Mouse (Mus musculus): ENCODE results near the gene Ccn1. TPM values are rescaled to one million over a fixed set of nuclear protein-coding genes. Genes with fewer than 3 reads are reported as not detected.

Gene Ccn1
- total RNA-seq, 2 experiments from 2014 or later = 50.7 to 73.3 TPM

DNA sequence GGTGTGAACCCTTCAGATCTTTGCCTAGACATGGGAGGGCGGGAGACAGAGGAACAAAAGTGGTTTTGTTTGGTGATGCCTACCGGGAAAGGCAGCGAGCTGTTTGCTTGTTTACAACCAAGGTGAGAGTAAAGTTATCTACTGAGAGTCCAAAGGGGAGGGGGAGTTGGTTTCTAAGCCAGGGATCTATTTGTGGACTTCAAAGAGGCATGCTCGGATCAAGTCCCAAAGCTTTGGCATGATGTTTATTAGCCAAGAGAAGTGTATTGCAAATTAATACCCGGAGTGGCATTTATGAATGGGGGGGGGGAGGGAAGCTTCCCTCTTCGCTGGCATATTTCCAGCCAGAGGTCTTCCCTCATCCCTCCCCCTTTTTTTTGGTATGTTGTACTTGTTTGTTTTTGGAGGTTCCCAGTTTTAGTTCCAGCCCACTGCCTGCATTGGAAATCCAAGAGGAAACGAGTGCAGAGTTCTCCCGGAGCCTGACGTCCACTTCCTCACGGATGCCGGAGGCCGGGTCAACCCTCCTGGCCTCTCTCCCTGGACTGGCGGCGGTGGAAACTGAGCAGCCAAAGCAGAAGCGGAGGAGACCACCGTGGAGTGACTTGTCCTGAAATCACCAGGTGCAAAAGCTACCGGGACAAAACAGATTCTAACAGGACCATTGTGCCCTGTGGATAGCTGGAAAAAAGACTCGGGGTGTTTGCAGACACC, 674 bp upstream of the Ccn1 start:
- DNase-seq = peak; percentile 77

DNA sequence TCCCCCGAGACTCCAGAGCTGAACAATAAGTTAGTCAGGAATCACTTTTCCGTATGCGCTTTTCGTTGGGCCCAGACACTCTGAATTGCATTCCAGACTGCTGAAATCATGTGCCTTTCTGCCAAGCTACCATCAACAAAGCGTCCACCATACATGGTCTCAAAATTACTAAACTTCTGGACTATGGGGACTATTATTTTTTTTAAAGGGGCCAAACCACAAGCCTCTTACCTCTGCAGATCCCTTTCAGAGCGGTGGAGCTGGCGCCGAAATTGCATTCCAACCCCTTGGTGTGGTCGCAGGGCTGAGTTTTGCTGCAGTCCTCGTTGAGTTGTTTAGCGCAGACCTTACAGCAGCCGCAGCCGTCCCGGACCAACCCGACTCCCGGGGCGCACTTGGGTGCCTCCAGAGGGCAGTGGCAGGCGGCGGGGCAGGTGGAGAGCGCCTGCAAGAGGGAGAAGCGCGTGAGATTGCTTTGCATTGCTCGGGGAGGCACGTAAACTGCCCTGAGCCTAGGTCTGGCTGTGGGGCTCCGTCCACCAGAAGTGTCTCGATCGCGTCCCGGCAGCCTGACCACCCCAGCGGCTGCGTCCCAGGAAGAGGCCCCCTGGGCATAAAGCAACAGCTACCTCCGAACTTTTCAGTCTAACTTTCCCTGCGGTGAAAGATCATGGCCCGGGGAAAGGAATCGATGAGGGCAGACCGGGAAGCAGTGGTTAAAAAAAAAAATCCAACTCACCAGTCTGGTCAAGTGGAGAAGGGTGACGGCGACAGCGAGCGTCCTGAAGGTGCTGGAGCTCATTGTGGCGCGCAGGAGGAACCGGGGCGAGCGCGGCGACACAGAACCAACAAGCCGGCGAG, 560 bp downstream of the Ccn1 start:
- peak; percentile 77 for DNase-seq

DNA sequence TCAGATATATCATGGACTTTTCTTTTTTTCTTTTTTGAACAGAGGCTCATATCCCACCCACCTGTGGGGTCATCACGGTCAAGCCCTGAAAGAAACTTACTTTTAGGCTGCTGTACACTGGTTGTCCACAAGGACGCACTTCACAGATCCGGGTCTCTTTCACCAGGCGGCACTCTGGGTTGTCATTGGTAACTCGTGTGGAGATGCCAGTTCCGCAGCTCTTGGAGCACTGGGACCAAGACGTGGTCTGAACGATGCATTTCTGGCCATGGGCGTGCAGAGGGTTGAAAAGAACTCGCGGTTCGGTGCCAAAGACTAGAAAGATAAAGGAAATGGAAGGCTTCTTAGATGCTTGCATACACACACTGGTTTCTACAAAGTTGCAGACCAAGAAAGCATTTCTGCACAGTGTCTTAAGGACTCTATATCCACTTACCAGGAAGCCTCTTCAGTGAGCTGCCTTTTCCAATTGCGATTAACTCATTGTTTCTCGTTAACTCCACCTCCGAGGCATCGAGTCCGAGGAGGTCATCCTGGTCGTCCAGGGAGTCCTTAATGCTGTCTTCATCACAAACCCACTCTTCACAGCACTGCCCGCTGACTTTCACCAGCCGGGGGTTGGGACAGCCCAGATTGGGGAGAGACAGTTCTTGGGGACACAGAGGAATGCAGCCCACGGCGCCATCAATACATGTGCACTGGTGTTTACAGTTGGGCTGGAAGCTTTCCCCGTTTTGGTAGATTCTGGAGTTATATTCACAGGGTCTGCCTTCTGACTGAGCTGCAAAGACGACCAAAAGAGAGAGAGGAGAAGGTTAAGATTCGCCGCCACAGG, 1.5 kb downstream of the Ccn1 start:
- peak; percentile 59 for DNase-seq

DNA sequence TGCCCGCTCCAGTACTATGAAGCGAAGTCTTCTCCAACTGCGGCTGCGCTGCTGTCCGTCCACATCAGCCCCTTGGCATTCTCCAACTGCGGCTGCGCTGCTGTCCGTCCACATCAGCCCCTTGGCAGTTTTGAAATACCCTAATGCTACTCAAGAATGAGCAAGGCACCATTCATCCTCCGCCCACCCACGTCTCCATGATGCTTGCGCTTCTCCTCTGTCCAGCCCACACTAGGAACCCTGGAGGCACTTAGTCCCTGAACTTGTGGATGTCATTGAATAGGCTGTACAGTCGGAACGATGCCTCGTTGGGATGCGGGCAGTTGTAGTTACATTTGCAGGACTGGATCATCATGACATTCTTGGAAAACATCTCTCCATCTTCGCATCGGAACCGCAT, 2.4 kb downstream of the Ccn1 start:
- DNase-seq = no peak

DNA sequence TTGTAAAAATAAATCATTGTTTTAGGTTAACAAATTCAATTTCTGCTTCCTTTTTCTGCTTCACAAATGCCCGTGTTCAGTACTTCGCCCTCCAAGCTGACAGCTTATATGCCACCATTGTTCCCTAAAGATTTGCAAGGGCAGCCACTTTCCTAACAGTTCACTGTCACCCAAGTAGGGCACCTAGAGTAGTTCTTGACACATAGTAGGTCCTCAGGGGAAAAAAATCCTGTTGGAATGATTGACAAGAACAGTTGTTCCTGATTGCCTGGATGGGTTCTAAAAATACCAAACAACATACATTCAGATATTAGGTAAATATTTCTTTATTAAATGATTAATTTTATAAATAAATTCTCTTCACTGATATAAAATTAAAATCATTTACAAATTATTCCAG, 3.1 kb downstream of the Ccn1 start:
- DNase-seq = no peak

DNA sequence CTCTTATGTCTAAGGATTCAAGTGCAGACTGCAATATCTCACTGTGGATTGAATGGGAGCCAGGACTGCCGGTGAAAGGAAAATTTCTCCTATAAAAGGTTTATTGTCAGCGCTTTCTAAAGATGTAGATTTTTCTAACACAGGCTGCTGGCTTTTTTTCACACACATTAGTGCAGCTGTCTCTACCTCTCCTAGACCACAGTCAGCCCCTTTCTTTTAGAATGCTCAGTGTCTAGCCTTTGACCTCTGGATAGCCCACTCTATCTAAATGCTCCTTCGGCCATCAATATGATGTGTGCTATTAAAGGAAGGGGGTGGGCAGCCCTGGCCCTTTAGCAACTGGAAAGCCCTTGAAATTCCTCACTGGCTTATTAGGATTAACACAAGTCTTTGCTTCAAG, 3.8 kb downstream of the Ccn1 start:
- no peak for DNase-seq

DNA sequence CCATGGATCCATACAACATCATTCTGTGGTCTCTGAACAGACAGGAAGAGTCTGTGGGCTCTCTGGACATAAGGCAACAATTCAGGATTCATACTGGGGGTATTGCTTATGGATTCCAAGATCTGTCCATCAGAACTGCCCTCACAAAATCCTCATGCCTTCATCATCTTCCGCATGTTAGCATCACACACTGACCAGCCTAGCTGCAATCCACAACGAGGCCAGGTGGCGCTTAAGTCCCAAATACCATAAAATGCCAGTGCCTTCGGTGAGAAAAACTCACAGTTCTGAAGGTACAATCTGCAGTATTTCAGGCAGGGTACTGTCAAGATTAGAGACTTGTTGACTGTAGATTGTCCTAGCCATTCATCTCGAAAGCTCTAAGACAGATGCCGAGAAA, 4.3 kb downstream of the Ccn1 start:
- no peak for DNase-seq

DNA sequence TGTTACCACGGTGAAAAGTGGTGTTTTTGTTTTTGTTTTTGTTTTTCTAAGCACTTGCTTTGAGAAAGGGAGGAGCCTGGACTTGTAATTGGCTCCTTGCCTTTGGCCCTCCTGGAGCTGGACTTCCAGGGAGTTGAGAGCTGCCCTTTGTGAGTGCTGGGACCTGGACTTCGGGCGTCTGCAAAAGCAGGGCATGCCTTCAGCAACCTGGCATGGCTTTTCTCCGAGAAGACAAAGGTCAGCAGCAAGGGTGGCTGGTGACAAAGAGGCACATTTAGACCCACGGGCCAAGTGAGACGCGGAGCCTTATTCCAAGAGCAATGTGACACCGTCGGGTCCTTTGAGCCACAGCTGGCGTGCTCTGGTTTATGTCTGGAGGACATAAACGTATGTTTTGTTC, 6.9 kb downstream of the Ccn1 start:
- DNase-seq = no peak

DNA sequence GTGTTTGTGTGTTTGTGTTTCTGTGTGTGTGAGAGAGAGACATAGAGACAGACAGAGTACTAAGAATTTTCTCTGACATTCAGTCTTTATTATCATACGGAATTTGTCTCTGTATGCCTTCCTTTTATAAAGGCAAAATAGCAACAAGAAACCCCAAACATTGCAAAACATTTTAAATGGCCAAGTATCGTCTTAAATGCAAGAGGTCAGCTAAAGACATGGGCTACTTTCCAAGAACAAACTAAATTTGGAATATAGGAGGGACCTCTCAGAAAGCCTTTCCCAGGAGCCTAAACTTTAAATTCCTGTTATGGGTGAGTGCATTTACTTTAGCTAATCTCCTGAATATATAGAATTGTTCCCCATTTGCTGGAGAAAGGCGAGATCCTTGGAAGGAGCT, 7.9 kb downstream of the Ccn1 start:
- DNase-seq = no peak

DNA sequence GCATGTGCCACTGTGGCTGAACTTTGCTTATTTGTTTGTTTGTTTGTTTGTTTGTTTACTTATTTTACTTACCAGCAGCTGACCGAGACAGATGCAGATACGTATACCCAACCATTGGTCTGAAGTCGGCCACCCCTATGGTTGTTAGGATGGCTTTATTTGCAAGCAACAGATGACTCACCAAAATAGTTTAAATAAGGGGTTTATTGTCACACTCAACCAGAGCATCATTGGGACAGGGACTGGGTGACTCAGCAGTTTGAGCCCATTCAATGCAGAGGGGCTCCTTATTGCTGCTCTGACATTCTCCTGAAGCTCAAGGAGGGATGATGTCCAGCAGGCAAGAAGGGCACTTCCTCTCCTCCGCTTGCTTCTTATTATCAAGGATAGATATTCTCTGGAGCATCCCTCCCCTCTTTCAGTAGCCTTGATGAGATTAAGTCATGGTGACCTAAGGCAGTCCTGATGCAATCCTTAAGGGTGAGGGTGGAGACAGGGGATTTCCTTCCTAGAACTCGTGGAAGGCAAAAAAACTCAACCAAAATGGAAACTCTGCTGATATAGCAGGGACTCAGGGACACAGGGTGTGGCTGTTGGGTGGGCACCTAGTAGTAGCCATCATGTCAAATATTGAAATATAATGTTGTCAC, 8.6 kb downstream of the Ccn1 start:
- no peak for DNase-seq

DNA sequence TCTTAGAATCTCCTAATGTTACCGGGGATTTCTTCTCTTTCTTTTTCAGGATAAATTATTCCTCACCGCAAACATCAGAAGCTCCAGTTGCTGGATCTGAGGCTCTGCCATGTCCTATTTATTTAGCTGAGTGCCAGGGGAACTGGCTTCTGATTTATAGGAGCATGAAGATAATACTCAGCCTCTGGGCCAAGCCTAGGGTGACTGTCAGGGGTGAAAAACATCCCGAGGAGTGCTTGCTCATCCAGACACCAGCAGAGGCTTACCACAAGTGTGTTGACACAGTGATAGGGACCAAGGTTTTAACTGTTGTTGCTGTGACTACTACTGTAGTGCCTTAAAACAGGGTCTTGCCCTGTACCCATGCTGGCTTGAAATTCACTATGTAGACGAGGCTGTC, 9.2 kb downstream of the Ccn1 start:
- no peak for DNase-seq

DNA sequence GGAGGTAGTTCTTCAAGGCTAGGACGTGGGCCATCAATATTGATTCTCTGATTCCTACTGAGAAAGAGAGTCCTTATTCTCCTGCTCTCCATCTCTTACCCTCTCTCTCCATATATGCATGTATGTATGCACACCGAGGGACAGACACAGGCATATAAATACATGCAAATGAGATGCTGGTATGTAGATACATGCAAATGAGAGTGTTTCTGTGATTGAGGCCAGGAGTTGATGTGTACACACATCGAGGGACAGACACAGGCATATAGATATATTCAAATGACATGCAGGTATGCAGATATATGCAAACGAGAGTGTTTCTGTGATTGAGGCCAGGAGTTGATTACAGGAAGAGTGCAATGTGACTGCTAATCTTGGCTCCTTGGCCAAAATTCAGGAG, 9.6 kb downstream of the Ccn1 start:
- DNase-seq = no peak

DNA sequence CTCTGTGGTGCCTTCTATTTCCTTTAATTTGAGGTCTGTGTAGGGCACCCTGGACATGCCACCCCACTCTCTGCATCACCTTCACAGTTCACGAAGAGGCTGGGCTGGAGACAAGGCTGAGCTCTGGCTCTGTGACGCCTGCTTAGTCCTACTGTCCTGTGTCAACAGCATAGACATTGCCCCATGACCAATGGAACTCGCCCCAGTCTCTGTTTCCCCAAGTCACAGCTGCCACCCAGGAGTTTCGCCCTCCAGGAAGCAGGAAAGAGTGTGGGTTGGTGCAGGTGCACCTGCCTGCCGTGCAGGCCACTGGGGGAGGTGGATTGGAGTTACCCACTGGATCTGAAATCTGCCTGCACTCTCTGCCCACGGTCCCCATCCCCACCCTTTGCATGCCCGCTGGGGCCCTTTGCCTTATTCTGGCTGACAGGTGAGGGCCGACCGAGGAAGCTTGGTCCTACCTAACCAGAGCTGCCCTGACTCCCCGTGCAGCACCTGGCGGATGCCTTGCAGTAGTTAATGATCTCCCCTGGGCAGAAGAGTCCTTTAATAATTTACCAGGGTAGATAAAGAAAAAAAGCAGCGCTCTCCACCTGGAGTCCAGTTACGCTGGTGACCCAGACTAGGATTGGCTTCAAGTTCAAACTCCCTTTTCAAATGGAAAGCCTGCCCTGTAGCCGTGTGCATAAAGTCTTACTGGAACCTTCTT, 15.6 kb downstream of the Ccn1 start:
- DNase-seq = no peak

DNA sequence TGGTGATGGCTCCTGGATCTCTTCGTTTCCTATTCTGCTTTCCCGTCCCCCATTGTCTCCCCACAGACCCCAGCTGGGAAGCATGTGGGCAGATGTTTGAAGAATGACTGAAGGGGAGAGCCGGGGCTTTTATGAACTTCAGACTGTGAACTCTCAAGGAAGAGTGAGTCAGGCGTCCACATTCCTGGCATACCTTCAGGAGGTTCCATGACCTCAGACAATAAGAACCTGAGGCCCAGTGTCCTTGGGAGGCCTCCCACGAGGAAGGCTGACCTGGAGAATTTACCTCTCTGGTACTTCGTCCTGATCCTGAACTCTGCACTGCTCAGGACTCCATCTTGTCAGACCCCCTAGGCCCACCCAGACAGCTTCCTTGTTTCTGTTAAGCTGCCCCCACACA, 16.9 kb downstream of the Ccn1 start:
- DNase-seq = no peak

DNA sequence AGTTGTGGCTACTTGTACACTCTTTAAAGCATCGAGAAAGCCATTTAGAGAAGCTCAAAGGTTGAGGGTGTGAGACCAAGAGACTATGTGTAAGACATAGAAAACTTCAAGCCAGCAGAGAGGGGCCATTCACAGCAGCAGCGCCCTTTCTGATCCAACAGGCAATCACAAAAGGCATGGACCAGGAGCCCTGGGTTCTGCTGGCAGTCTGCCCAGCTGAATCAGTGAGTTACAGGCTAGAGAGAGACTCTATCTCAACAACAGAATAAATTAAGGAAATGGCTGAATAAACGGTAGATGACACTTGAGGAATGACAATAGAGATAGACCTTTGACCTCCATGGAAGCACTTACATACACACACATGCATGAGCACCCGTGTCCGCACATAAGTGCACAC, 21.1 kb downstream of the Ccn1 start:
- no peak for DNase-seq

DNA sequence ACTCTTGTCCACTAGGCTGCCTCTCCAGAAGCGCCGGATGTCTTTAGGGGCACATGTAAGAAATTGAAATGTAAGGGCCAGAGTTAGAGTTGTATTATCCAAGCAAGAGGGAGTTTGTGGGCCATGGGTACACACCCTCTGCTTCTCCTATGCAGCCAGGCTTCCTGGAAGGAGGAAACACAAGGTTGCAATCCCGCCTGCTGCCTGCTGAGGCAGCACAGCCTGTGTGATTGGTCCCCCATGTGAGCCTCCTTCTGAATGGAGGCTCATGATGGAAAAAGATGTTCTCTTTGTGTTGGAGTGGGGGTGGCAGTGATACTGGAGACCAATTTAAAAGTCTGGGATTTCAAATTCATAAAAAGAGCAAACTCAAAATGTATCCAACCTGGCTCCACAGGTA, 22.0 kb downstream of the Ccn1 start:
- DNase-seq = peak; percentile 60

DNA sequence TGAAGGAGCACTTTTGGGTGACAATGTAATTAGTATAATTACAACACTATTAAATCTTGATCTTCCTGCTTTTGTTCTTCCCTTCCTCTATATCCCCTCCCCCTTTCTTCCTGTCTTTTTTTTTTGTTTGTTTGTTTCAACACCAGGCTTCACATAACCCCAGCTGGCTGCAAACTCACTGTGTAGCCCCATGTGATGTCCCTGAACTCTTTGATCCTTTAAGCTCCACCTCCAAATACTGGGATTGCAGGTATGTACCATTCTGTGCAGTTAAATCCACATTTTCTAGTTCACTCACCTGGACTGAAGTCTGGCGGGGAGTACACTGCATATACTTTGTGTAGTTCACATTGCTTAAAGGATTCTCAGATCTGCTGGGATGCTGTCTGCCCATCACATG, 23.7 kb downstream of the Ccn1 start:
- no peak for DNase-seq

DNA sequence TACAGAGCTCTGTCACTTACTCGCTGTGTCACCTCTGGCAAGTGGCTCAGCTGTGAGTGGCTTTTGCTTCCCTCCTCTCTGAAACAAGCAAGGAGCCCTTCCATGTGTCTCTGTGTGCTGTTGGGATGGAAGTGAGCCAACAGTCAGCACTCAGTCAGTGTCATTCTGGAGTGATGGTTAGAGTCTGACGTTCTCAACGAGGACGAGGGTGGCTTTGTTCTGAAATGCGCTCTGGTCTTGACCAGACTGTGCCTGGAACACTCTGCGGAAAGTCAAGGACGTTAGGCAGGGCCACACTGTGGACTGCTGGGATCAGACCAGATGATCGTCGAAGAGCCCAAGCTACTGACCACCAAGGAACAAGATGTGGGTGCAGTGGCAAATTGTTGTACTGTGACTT, 24.2 kb downstream of the Ccn1 start:
- no peak for DNase-seq

DNA sequence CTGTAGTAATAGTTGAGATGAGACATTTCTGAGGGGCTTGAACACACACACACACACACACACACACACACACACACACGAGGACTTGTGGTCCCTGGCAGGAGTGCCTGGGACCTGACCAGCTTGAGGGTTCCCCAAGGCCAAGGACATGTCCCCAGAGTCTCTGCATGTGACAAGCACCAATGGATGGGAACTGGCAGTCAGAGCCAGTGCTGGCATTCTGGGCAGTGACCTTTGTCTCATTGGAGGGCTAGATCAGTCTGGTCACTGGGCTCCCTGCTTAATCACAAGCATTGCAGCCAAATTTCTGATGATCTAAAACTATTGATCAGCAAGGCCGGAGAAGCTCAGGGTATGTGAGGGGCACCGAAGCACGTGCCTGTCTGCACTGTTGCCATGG, 25.0 kb downstream of the Ccn1 start:
- DNase-seq = no peak

DNA sequence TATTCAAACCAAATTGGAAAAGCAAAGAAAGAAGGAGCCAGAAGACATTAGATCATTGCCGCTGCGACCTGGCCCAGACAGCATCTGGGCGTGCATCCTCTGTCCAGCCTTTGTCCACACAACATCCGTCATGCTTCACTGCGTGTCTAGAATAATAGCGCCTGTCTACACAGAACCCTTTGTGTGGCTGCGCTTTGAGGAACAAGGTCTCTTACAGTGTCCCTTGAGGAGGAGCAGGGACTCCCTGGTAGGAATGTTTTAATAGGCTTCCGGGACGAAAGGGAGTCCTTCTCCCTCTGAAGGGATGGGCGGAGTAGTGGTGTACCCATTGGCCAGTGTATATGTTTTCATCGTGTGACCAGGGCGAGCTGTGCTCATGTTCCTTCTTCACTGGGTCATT, 26.7 kb downstream of the Ccn1 start:
- DNase-seq = no peak

DNA sequence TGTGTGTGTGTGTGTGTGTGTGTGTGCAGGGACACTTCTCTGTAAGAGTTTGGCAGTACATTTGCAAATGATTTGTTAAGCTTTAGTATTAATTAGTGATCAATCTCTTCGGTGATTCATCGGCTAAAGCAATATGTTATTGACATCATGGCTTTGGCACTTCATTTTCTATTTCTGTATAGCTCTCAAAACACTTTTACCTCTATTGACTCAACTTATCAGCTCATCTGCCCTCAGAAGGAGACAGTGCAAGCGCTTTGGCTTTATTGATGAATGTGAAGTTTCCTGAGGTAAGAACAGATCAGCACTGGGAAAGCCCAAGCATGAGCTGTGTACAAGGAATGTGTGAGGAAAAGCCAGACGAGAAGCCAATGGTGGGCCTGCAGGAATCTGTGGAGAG, 28.6 kb downstream of the Ccn1 start:
- DNase-seq = no peak

Measured in heart, postnatal 4 days (tissue).